Mouse (Mus musculus): ENCODE data around the gene Rhobtb1.

DNA sequence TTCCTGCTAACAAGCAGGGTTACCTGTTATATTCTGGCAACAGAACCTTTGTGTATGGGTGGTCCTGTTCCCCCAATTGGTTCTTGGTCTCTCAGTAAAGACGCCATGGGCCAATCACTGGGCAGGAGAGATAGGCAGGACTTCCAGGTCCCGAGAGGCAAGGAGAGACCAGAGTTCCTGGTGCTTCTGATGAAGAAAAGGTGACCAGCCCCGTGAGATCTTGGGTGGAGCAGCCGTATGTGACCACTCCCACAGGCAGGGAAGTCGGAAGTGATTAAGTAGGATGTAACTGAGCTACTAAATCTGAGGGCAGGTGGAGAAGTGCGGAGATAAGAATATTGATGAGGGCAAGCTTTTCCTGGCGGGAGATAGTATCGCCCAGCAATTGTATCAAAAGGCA is 176.1 kb downstream of the Rhobtb1 start:
- no peak for TF ChIP-seq CTCF (IDR thresholded peaks at IDR 0.05; ENCODE audit: borderline replicate concordance, insufficient read depth, low read length)
- no peak for TF ChIP-seq POLR2A (IDR thresholded peaks at IDR 0.05; ENCODE audit: low read depth, low read length)
